8 mouse cellular contexts compared by ENCODE assay signal in genomic region chr1:63994248-63995136, GRCm38 (mm10).
DNase-seq lines count a peak whose midpoint lies in the region; ATAC-seq and TF ChIP-seq lines count a peak whose summit lies in the region.

No protein-coding gene starts in this region.

- peaks cover 36% of the 10 kb centered on the region for H3K4me1 ChIP-seq in embryonic facial prominence, embryonic 10.5 days
- H3K4me1 ChIP-seq in heart, postnatal 0 days (ENCODE audit: control insufficient read depth, insufficient read depth), result peaks cover 14% of the 10 kb centered on the region
- H3K4me1 ChIP-seq in stomach, embryonic 16.5 days (ENCODE audit: control insufficient read depth, insufficient read depth, low read length), result peaks cover 9% of the 10 kb centered on the region

- TF ChIP-seq CTCF in gastrocnemius, adult 2 months (IDR thresholded peaks at IDR 0.05), result no peak
- no peak for TF ChIP-seq CTCF in heart, postnatal 0 days (IDR thresholded peaks at IDR 0.05; ENCODE audit: low read depth)

- no peaks in the 10 kb centered on the region for H3K9me3 ChIP-seq in embryonic facial prominence, embryonic 10.5 days
- H3K9me3 ChIP-seq in heart, postnatal 0 days (replicated peaks; ENCODE audit: control insufficient read depth, low read length), result no peaks in the 10 kb centered on the region
- no peaks in the 10 kb centered on the region for H3K9me3 ChIP-seq in stomach, embryonic 16.5 days (replicated peaks; ENCODE audit: control insufficient read depth, low read length)

- no peaks in the 10 kb centered on the region for H3K27me3 ChIP-seq in embryonic facial prominence, embryonic 10.5 days (replicated peaks; ENCODE audit: low read depth, poor library complexity, severe bottlenecking)
- H3K27me3 ChIP-seq in heart, postnatal 0 days (ENCODE audit: control insufficient read depth, insufficient read depth, low read length), result no peaks in the 10 kb centered on the region
- no peaks in the 10 kb centered on the region for H3K27me3 ChIP-seq in stomach, embryonic 16.5 days (ENCODE audit: control insufficient read depth, insufficient read depth, low read length)

- no peak overlapping the region for H3K4me2 ChIP-seq in heart, postnatal 0 days (ENCODE audit: low read depth, low read length)
- H3K4me2 ChIP-seq in stomach, embryonic 16.5 days (ENCODE audit: low read depth, low read length), result 0 out of 2 replicates have a peak overlapping the region, but pooled peaks have one; percentile 9

- no peaks in the 10 kb centered on the region for H3K36me3 ChIP-seq in embryonic facial prominence, embryonic 10.5 days (replicated peaks)
- no peaks in the 10 kb centered on the region for H3K36me3 ChIP-seq in heart, postnatal 0 days (replicated peaks; ENCODE audit: control insufficient read depth, insufficient read depth, low read length)
- H3K36me3 ChIP-seq in stomach, embryonic 16.5 days (ENCODE audit: control insufficient read depth, insufficient read depth, low read length), result no peaks in the 10 kb centered on the region

- no peak overlapping the region; the same call in 1 of the 2 replicates for H3K4me3 ChIP-seq in gastrocnemius, adult 2 months
- H3K4me3 ChIP-seq in embryonic facial prominence, embryonic 10.5 days, result peak overlapping the region; percentile 27
- no peak overlapping the region for H3K4me3 ChIP-seq in heart, postnatal 0 days (ENCODE audit: low read depth, low read length)
- no peak overlapping the region for H3K4me3 ChIP-seq in stomach, embryonic 16.5 days (replicated peaks; ENCODE audit: low read length)

- peak overlapping the region; percentile 73 for H3K27ac ChIP-seq in gastrocnemius, adult 2 months
- peak overlapping the region; percentile 83 for H3K27ac ChIP-seq in embryonic facial prominence, embryonic 10.5 days (replicated peaks)
- peak overlapping the region; percentile 27 for H3K27ac ChIP-seq in heart, postnatal 0 days (ENCODE audit: low read depth)
- H3K27ac ChIP-seq in stomach, embryonic 16.5 days (ENCODE audit: low read length), result peak overlapping the region; percentile 34; the same call in 1 of the 2 replicates

- no peak overlapping the region for H3K9ac ChIP-seq in heart, postnatal 0 days (replicated peaks; ENCODE audit: low read depth, low read length)
- no peak overlapping the region for H3K9ac ChIP-seq in stomach, embryonic 16.5 days (ENCODE audit: low read length)

- DNase-seq in gastrocnemius, adult 2 months, result peak; percentile 44
- no peak for DNase-seq in gastrocnemius, postnatal 10 days
- peak; percentile 84 for DNase-seq in embryonic facial prominence, embryonic 10.5 days (ENCODE audit: low spot score)
- DNase-seq in heart, postnatal 0 days (ENCODE audit: low spot score), result peak; percentile 43
- peak; percentile 57 to 60 for DNase-seq in kidney, postnatal 36 days
- DNase-seq in lung, postnatal 4 days, result peak; percentile 26 to 38

- peak; percentile 60; the same call in 1 of the 2 replicates for ATAC-seq in heart, postnatal 0 days (ENCODE audit: insufficient read depth, low read depth)
- peak; percentile 50; the same call in 1 of the 2 replicates for ATAC-seq in stomach, embryonic 16.5 days (ENCODE audit: insufficient read depth, low FRiP score)
- no peak for ATAC-seq in monocyte, adult 5-6 weeks (replicated peaks; ENCODE audit: insufficient number of reproducible peaks, low FRiP score, low TSS enrichment, poor library complexity, severe bottlenecking)

- intact Hi-C loops in gastrocnemius, adult 2 months (cut with DNase I), result loop anchor here (5.0 kb wide), 1 partner anchor 128 kb away; the partner anchor contains the start of gene Klf7

- TF ChIP-seq EP300 in heart, postnatal 0 days (IDR thresholded peaks at IDR 0.05; ENCODE audit: low read depth), result no peak

- 17% methylated on average over 19 of the region's 19 CpGs for WGBS in embryonic facial prominence, embryonic 10.5 days
- 42% methylated on average over 19 of the region's 19 CpGs for WGBS in heart, postnatal 0 days
- WGBS in stomach, embryonic 16.5 days, result 27% methylated on average over 19 of the region's 19 CpGs

Comparison
In these comparisons a context has a peak if more than half of its experiments do, and no peak if none do; other contexts are left out.
1. H3K27ac ChIP-seq: peak in every context shown above with its lines; median percentile 83 in embryonic facial prominence, embryonic 10.5 days; 73 in gastrocnemius, adult 2 months; 34 in stomach, embryonic 16.5 days; 27 in heart, postnatal 0 days.